Mouse (Mus musculus) liver, adult (tissue): ENCODE data around the gene Anxa11.

ENCODE experiments used
- GATA4 ChIP-seq: IDR thresholded peaks from 2 replicates; pipeline ENCODE4 v1.6.1; 2014; ENCODE audit warnings: mild to moderate bottlenecking, low read length; ENCODE audit not compliant: insufficient replicate concordance

The Anxa11 gene

GRCm38 (mm10) chr14:25841991-25842687, at the start of gene Anxa11:
TSS of gene Anxa11 (plus strand) at chr14:25842156.
- no peak for TF ChIP-seq GATA4

GRCm38 (mm10) chr14:25794331-25794730, 47.6 kb upstream of the Anxa11 start:
- TF ChIP-seq GATA4, result no peak

GRCm38 (mm10) chr14:25795067-25795466, 46.9 kb upstream of the Anxa11 start:
- TF ChIP-seq GATA4, result no peak

- no peak for TF ChIP-seq GATA4
Measured at GRCm38 (mm10) chr14:25795561-25796174, 46.3 kb upstream of the Anxa11 start.

GRCm38 (mm10) chr14:25796619-25797018, 45.3 kb upstream of the Anxa11 start:
- TF ChIP-seq GATA4, result no peak

- TF ChIP-seq GATA4, result no peak
Measured at GRCm38 (mm10) chr14:25800166-25800960, 41.6 kb upstream of the Anxa11 start.

GRCm38 (mm10) chr14:25802511-25802910, 39.4 kb upstream of the Anxa11 start:
- TF ChIP-seq GATA4, result no peak

GRCm38 (mm10) chr14:25803246-25803809, 38.6 kb upstream of the Anxa11 start:
- no peak for TF ChIP-seq GATA4

- no peak for TF ChIP-seq GATA4
Measured at GRCm38 (mm10) chr14:25805871-25806270, 36.1 kb upstream of the Anxa11 start.

GRCm38 (mm10) chr14:25806561-25806960, 35.4 kb upstream of the Anxa11 start:
- no peak for TF ChIP-seq GATA4

- no peak for TF ChIP-seq GATA4
Measured at GRCm38 (mm10) chr14:25814140-25814539, 27.8 kb upstream of the Anxa11 start.

- no peak for TF ChIP-seq GATA4
Measured at GRCm38 (mm10) chr14:25816416-25816815, 25.5 kb upstream of the Anxa11 start.

GRCm38 (mm10) chr14:25822584-25822983, 19.4 kb upstream of the Anxa11 start:
- TF ChIP-seq GATA4, result no peak

GRCm38 (mm10) chr14:25824995-25825394, 17.0 kb upstream of the Anxa11 start:
- TF ChIP-seq GATA4, result no peak

- TF ChIP-seq GATA4, result no peak
Measured at GRCm38 (mm10) chr14:25825880-25826626, 15.9 kb upstream of the Anxa11 start.
